Mouse (Mus musculus): ENCODE data around the gene Pitpna.

GRCm38 (mm10) chr11:75574378-75575123 is 13.3 kb upstream of the Pitpna start:
- TF ChIP-seq CTCF (IDR thresholded peaks at IDR 0.05; ENCODE audit: control insufficient read depth, insufficient read depth, low read length) (no peak), POLR2A (IDR thresholded peaks at IDR 0.05; ENCODE audit: borderline replicate concordance, control insufficient read depth, low read depth, low read length) (no peak)

Data from bone marrow, adult 2 months (tissue).